Mouse (Mus musculus) adrenal gland, adult (tissue): ENCODE data around the gene Tex46.
A peak's percentile ranks its signal among the peaks of the same experiment; 100 is the strongest.

Experiments used
- DNase-seq, 2 experiments: peaks; one replicate each; pipeline ENCODE4 v3.0.0; 2022 to 2023; ENCODE audit warnings: low spot score in 1 of 2; ENCODE audit not compliant: inconsistent age in 2 of 2

The Tex46 gene

DNA sequence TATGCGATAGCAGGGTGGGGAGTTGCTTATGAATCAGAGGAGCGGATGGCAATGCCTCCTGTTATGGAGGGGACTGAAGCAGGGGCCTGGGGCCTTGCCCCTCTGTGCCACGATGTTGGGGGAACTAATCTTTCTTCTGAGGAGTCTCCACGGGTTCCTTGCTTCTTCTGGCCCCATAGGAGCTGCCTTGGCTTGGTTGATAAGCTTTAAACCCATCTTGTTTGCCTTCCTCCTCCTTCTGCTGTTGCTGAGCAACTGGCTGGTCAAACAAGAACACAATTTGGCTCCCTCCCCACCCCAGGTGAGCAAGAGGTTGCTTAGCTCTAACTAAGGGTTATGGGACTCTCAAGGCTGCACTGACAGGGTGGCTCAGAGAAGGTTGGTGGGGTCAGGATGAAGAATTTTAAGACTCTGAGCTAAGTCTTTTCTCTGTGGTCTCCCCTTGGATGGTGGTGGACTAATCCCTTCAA lies at the start of gene Tex46:
TSS of gene Tex46 (plus strand) at position 51 of the 470 bp plus-strand sequence.
- peak in 1 of 2 experiments; percentile 12 for DNase-seq

GRCm38 (mm10) chr4:136562755-136563154 lies 47.5 kb upstream of the Tex46 start:
- no peak for DNase-seq

DNA sequence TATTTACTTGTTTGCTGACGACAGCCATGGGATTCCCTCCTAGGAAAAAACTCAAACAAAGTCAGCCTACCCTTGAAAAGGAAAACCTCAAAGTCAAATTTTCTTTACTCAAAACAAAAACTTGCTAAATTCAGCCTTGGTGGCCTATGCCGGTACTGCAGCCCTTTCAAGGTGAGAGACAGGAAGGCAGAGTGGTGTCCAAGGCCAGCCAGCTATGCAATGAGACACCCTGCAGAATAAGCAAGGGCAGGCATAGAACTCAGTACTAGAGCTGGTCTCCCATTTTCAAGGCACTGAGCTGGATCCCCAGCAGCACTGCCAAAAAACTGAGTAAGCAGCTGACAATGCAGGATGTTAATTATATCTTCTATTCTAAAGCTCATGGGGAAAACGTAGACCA lies 41.6 kb upstream of the Tex46 start:
- DNase-seq, result peak; percentile 56 to 91

DNA sequence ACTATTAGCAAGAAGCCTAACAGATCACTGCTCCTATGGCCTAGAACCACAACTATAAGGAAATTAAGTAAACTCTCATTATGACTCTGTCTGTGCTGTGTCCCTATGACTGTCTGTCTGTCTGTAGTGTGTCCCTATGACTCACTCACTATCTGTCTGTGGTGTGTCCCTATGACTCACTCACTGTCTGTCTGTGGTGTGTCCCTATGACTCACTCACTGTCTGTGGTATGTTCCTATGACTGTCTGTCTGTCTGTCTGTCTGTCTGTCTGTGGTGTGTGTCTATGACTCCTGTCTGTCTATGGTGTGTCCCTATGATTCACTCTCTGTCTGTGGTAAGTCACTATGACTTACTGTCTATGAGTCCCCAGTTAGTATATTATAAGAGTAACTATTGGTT lies 40.2 kb upstream of the Tex46 start:
- peak in 1 of 2 experiments; percentile 73 for DNase-seq

GRCm38 (mm10) chr4:136581885-136582284 lies 28.4 kb upstream of the Tex46 start:
- DNase-seq, result peak; percentile 33 to 81

- DNase-seq, result no peak
These were observed 22.9 kb upstream of the Tex46 start for GRCm38 (mm10) chr4:136587221-136587827.

DNA sequence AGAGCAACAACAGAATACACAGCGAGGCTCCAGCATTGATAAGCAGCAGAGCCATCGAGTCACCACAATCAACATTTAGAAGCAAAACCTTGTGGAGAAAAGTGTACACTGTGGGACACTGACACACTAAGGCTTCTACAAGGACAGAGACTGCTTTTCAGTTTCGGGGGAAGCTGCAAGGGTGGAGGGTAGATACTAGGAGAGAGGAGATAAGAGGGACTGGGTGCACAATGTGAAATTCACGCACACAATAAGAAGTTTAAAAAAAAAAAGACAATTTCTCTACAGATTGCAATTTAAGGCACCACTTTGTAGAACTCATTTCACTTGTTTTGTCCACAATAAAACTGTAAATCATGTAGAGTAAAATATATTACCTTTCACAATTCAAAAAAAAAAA lies 22.2 kb upstream of the Tex46 start:
- no peak for DNase-seq

DNA sequence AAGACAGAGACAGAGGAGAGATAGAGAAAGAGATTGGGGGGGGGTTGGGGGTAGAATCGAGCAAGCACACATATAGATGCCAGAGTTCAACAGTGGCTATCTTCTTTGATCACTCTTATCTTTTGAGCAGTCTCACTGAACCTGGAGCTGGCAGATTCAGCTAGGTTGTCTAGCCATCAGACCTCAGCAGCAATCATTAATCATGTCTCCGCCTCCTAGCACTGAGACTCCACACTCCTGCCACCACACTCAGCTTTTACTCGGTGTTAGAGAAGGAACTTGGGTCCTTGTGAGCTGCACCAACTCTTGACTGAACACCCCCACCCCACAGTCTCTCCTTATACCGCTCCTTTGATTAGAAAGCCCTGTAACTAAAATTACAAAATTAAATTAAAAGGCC lies 18.1 kb upstream of the Tex46 start:
- DNase-seq, result peak in 1 of 2 experiments; percentile 18

- DNase-seq, result peak in 1 of 2 experiments; percentile 25
These were observed 16.2 kb upstream of the Tex46 start for GRCm38 (mm10) chr4:136594006-136594405.

DNA sequence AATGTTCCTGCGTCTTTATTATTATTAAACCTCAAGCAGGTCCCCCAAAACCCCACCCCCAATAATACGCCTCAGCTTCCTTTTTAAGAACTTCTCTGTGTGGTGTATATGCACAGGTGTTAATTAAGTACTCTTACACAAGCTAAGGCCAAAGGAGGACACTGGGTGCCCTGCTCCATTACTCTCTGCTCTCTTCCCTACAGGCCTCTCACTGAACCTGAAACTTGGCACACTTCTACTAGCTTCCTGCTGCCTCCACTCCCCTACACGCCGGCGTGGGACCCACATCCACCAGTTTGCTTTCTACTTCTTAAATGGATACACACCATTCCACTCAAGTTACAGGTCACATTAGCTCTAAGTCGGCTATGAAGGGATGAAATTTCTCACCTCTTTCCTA lies 15.0 kb upstream of the Tex46 start:
- DNase-seq, result no peak

DNA sequence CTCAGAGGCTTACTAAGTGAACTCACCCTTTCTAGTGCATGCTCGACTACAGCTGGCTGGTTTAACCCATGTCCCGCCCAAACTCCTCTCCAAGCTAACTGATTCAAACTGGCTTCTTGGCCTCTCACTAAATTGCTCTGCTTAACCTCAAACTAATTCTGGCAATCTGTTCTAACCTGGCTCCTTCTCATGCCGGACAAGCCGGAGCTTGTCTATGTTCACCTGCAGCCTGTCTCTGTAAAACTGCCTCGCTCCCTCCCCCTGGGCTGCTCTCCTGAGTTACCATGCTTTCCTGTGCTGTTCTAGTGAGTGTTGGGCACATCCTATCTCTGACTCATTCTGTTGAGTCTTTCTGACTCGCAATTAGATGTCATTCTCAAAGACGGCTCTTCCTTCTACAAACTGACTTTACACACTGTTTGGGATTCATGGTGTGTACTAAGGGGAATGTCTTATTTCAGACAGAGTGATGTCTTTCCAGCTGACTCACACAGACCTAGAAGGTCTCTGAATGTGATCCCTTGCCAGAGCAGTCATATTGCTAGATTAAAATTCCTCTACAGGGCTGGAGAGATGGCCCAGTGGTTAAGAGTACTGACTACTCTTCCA lies 11.9 kb upstream of the Tex46 start:
- DNase-seq, result peak; percentile 24 to 70

- DNase-seq, result no peak
These were observed 10.4 kb upstream of the Tex46 start for GRCm38 (mm10) chr4:136599869-136600268.

DNA sequence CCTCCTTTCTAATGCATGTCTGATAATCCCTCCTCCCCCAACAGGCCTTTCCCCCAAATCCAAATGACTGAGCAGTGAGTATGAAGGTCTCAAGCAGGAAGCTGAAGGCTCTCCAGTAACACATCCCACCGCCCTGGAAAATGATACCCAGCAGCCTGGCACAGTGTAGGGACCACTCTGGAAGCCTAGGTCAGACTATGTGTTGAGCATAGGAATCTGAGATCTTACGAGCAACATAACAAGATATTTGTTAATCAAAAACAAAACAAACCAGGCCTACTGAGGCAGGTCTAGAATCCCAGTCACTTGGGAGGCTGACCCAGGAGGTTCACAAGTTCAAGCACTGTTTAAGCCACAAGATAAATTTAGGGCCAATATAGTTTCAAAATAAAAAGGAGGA lies 9.7 kb upstream of the Tex46 start:
- no peak for DNase-seq

GRCm38 (mm10) chr4:136601476-136601875 lies 8.8 kb upstream of the Tex46 start:
- DNase-seq, result peak; percentile 43 to 83

DNA sequence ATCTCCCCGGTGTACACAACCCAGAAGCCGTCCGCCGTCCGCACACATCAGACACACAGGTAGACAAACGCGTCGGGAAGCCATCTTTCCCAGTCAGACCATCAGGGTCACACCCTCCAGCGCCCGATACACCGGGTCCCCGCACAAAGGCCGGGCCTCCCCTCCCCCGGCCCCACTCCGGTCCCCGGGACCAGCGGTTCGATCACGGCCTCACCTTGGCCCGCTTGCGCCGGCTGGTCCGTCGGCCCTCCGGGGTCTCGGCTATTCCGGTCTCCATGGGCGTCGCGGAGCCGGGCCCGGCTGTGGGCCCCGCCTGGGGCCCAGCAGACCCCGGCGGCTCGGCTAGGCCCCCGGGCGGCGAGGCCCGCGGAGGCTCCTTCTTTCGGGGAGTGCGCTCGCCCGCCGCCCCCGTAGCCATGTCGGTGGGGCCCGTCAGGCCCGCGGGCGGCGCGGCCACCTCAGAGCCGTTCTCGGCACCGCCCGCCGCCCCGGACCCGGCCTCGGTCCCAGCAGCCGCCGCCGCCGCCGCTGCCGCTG lies 8.2 kb upstream of the Tex46 start:
- DNase-seq, result peak; percentile 56 to 86

GRCm38 (mm10) chr4:136602568-136602967 lies 7.7 kb upstream of the Tex46 start, which contains the start of gene Kdm1a:
Kdm1a (minus strand) TSS chr4:136602723.
- DNase-seq, result peak; percentile 94 to 98

DNA sequence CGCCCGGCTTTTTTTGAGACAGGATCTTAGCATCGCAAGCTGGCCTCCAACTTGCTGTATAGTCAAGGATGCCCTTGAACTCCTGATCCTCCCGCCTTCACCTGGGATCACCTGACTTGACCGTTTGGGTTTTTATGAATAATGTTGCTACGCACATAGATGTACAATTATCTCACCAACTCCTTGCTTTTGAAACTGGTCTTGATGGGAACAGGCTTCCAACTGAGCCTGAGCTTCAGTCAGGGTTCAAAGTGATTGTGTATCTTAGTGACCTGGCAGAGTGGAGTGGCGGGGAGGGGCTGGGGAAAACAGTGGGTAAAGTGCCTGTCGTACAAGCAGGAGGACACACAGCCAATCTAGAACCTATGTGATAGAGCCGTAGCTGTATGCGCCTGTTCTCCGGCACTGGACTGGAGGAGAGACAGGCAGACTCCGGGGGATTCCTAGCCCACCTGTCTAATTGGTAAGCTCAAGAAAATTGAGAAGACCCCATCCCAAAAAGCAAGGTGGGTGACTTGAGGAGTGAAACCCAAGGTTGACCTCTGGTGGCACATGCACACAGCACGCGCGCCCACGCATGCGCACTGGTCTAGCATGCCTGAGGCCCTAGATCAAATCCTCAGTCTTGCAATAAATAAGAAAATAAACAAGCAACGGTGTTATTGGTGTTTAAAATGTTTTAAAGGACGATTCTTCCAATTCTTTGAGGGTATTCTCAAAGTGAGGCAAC lies 4.3 kb upstream of the Tex46 start:
- DNase-seq, result peak in 1 of 2 experiments; percentile 14

- peak in 1 of 2 experiments; percentile 12 for DNase-seq
These were observed 3.4 kb downstream of the Tex46 start for GRCm38 (mm10) chr4:136613657-136614056.

- DNase-seq, result peak in 1 of 2 experiments; percentile 84
These were observed 11.1 kb downstream of the Tex46 start for GRCm38 (mm10) chr4:136621336-136621735.

GRCm38 (mm10) chr4:136621956-136622355 lies 11.7 kb downstream of the Tex46 start:
- DNase-seq, result no peak

GRCm38 (mm10) chr4:136622388-136622787 lies 12.2 kb downstream of the Tex46 start, which contains the start of gene Lactbl1:
Lactbl1 (plus strand) TSS chr4:136622621.
- DNase-seq, result no peak

GRCm38 (mm10) chr4:136626590-136626989 lies 16.4 kb downstream of the Tex46 start:
- DNase-seq, result no peak
